ENCODE assay signal across 11 mouse cellular contexts in genomic region chr3:51518763-51519121, GRCm38 (mm10). TPM values are rescaled to one million over a fixed set of nuclear protein-coding genes. Genes with fewer than 3 reads are reported as not detected.
DNase-seq lines count a peak whose midpoint lies in the region; ATAC-seq lines count a peak whose summit lies in the region.
"Had no signal": no experiment of that assay in that cellular context is flagged by ENCODE, and none has a peak within 500 bp of the region (broad histone marks: within the 10 kb centered on the region; RNA-seq: fewer than 3 reads in every experiment).

No protein-coding gene starts in this region.

- ATAC-seq in heart, embryonic 12.5 days (ENCODE audit: insufficient number of reproducible peaks, low FRiP score) = peak; percentile 5; the same call in 1 of the 2 replicates

- H3K4me3 ChIP-seq in heart, embryonic 12.5 days = no peak overlapping the region
- H3K4me3 ChIP-seq in megakaryocyte, embryonic 14.5 days (replicated peaks) = peak overlapping the region; percentile 87
- H3K4me3 ChIP-seq: limb, embryonic 12.5 days had no signal

- H3K9me3 ChIP-seq in heart, embryonic 12.5 days (replicated peaks) = no peaks in the 10 kb centered on the region
- no peaks in the 10 kb centered on the region for H3K9me3 ChIP-seq in megakaryocyte, embryonic 14.5 days
- H3K9me3 ChIP-seq: limb, embryonic 12.5 days had no signal

- intact Hi-C loops in heart, postnatal 25 days (cut with DNase I) = no loop called here
- intact Hi-C loops in gastrocnemius, postnatal 36 days (cut with DNase I) = no loop called here

- no peak for DNase-seq in heart, postnatal 25 days (ENCODE audit: low spot score)
- DNase-seq in c-Kit-positive CD71-positive TER-119-negative erythroid progenitor cells, embryonic 14.5 days (ENCODE audit: low read depth) = peak; percentile 17
- peak; percentile 51 for DNase-seq in large intestine, adult 2 months (ENCODE audit: low read depth, low spot score)
- no peak for DNase-seq in layer of hippocampus, postnatal 36 days
- DNase-seq in ovary, postnatal 10 days (ENCODE audit: low spot score) = no peak
- DNase-seq in gastrocnemius, postnatal 36 days = no peak
- DNase-seq: kidney, adult 11 months; layer of hippocampus, adult 9-11 months had no signal

- no peak overlapping the region; the same call in 1 of the 2 replicates for H3K27ac ChIP-seq in heart, embryonic 12.5 days (ENCODE audit: poor library complexity, severe bottlenecking)
- H3K27ac ChIP-seq: limb, embryonic 12.5 days had no signal

- H3K27me3 ChIP-seq in heart, embryonic 12.5 days (replicated peaks) = no peaks in the 10 kb centered on the region
- no peaks in the 10 kb centered on the region for H3K27me3 ChIP-seq in megakaryocyte, embryonic 14.5 days (replicated peaks)
- H3K27me3 ChIP-seq: limb, embryonic 12.5 days had no signal

- no peak overlapping the region for H3K4me2 ChIP-seq in heart, embryonic 12.5 days
- H3K4me2 ChIP-seq: limb, embryonic 12.5 days had no signal

- H3K9ac ChIP-seq in heart, embryonic 12.5 days = no peak overlapping the region; the same call in 1 of the 2 replicates
- H3K9ac ChIP-seq: limb, embryonic 12.5 days had no signal

- H3K4me1 ChIP-seq in heart, embryonic 12.5 days (replicated peaks) = peaks cover 6% of the 10 kb centered on the region; the same call in 1 of the 2 replicates
- H3K4me1 ChIP-seq in megakaryocyte, embryonic 14.5 days = peaks cover 44% of the 10 kb centered on the region

- H3K36me3 ChIP-seq in heart, embryonic 12.5 days = peaks cover 53% of the 10 kb centered on the region
- peaks cover 79% of the 10 kb centered on the region for H3K36me3 ChIP-seq in megakaryocyte, embryonic 14.5 days (replicated peaks; ENCODE audit: low read length)

- WGBS in heart, embryonic 12.5 days = 49% methylated on average over 8 of the region's 8 CpGs
- WGBS in large intestine, adult 2 months = 24% methylated on average over 8 of the region's 8 CpGs

RNA-seq across cellular contexts. Expression of gene Rab33b, which starts 35.0 kb away (rescaled TPM):
- 16.7 and 17.4 TPM in 2 replicates for polyA plus RNA-seq in heart, embryonic 12.5 days (2016; fragmentation: Nextera tagmentation; extraction: Ambion mirVana)
- 1 to 10 TPM; 7.9 to 9.4 TPM for total RNA-seq in heart, postnatal 25 days (2021)
- 5.1 and 7.1 TPM in 2 replicates for polyA plus RNA-seq in large intestine, adult 2 months (2012; rRNA removed)
- polyA plus RNA-seq in megakaryocyte, embryonic 14.5 days (2012; ENCODE audit: insufficient read depth, low replicate concordance) = 2.7 and 6.3 TPM in 2 replicates
- 10 to 100 TPM; 23.0 to 25.0 TPM for total RNA-seq in layer of hippocampus, postnatal 36 days (2021)
- 1 to 10 TPM; 4.8 to 7.1 TPM for total RNA-seq in gastrocnemius, postnatal 36 days (2021)

RNA-seq across cellular contexts. Expression of gene Setd7, which starts 41.9 kb away (rescaled TPM):
- 3.6 and 4.1 TPM in 2 replicates for polyA plus RNA-seq in heart, embryonic 12.5 days (2016; fragmentation: Nextera tagmentation; extraction: Ambion mirVana)
- total RNA-seq in heart, postnatal 25 days (2021) = 10 to 100 TPM; 55.4 to 64.8 TPM
- polyA plus RNA-seq in large intestine, adult 2 months (2012; rRNA removed) = 7.5 and 14.2 TPM in 2 replicates
- 4.2 and 5.0 TPM in 2 replicates for polyA plus RNA-seq in megakaryocyte, embryonic 14.5 days (2012; ENCODE audit: insufficient read depth, low replicate concordance)
- total RNA-seq in layer of hippocampus, postnatal 36 days (2021) = 100 to 1,000 TPM; 159 to 165 TPM
- 100 to 1,000 TPM; 144 to 153 TPM for total RNA-seq in gastrocnemius, postnatal 36 days (2021)

Comparison
In these comparisons a context has a peak if more than half of its experiments do, and no peak if none do; other contexts are left out.
1. DNase-seq: peak in c-Kit-positive CD71-positive TER-119-negative erythroid progenitor cells, embryonic 14.5 days (single experiment) and large intestine, adult 2 months (single experiment); none in heart, postnatal 25 days (single experiment), layer of hippocampus, postnatal 36 days (0 of 2), ovary, postnatal 10 days (single experiment) and gastrocnemius, postnatal 36 days (0 of 2).